ENCODE assay signal across 7 mouse cellular contexts in the genomic region with DNA sequence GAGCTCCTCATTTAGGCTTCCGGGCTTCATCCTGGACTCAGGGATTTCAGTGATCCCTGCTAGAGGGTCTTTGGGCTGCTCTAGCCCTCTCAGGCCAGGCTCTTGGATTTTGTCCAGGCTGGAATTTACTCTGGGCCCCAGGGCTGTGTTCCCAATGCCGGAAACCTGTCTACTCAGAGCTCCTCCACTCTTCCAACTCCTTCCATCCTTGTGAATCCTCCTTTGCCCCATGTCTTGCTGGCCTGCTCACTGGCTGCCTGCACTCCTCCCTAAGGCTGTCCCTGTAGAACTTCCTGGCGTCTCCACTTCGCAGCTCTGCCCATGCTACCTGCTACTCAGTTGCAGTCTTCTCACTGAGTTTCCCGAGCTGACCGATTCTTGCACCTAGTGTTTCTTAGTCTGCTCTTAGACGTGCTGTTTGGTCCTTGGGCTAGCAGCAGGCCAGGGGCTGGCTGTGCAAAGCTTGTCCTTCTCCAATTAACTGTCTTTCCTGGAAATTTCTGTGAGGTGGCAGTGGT. TPM values are rescaled to one million over a fixed set of nuclear protein-coding genes. Genes with fewer than 3 reads are reported as not detected.
A peak's percentile ranks its signal among the peaks of the same experiment; 100 is the strongest.
DNase-seq lines count a peak whose midpoint lies in the region; ATAC-seq and TF ChIP-seq lines count a peak whose summit lies in the region.

No protein-coding gene starts in this region.

- H3K36me3 ChIP-seq in lung, postnatal 0 days (ENCODE audit: insufficient read depth, low read length) = no peaks in the 10 kb centered on the region
- H3K36me3 ChIP-seq in embryonic facial prominence, embryonic 13.5 days = 0 out of 2 replicates have a peak, but pooled peaks cover 2% of the 10 kb centered on the region
- H3K36me3 ChIP-seq in hindbrain, embryonic 16.5 days (ENCODE audit: control insufficient read depth, insufficient read depth, low read length) = no peaks in the 10 kb centered on the region
- no peaks in the 10 kb centered on the region for H3K36me3 ChIP-seq in midbrain, embryonic 16.5 days (ENCODE audit: control insufficient read depth, insufficient read depth, low read length)

- TF ChIP-seq CTCF in lung, postnatal 0 days (IDR thresholded peaks at IDR 0.05) = no peak

- H3K27me3 ChIP-seq in lung, postnatal 0 days (replicated peaks; ENCODE audit: insufficient read depth, low read length) = no peaks in the 10 kb centered on the region
- H3K27me3 ChIP-seq in embryonic facial prominence, embryonic 13.5 days = no peaks in the 10 kb centered on the region
- no peaks in the 10 kb centered on the region for H3K27me3 ChIP-seq in hindbrain, embryonic 16.5 days (replicated peaks; ENCODE audit: control insufficient read depth, insufficient read depth, low read length)
- no peaks in the 10 kb centered on the region for H3K27me3 ChIP-seq in midbrain, embryonic 16.5 days (ENCODE audit: control insufficient read depth, insufficient read depth, low read depth, low read length)

- no peaks in the 10 kb centered on the region for H3K9me3 ChIP-seq in lung, postnatal 0 days (ENCODE audit: low read length)
- H3K9me3 ChIP-seq in embryonic facial prominence, embryonic 13.5 days = no peaks in the 10 kb centered on the region
- H3K9me3 ChIP-seq in hindbrain, embryonic 16.5 days (ENCODE audit: control insufficient read depth, low read length) = no peaks in the 10 kb centered on the region
- no peaks in the 10 kb centered on the region for H3K9me3 ChIP-seq in midbrain, embryonic 16.5 days (replicated peaks; ENCODE audit: control insufficient read depth, low read length, poor library complexity, severe bottlenecking)

- intact Hi-C loops in left cerebral cortex, postnatal 14 days (cut with DNase I) = loop anchor here (5.0 kb wide), 1 partner anchor 160 kb away; no protein-coding TSS in a partner anchor

- H3K27ac ChIP-seq in lung, postnatal 0 days (ENCODE audit: low read length) = peak overlapping the region; percentile 96
- H3K27ac ChIP-seq in embryonic facial prominence, embryonic 13.5 days = peak overlapping the region; percentile 65
- H3K27ac ChIP-seq in hindbrain, embryonic 16.5 days (ENCODE audit: low read depth, low read length) = peak overlapping the region; percentile 73; the same call in 1 of the 2 replicates
- no peak overlapping the region; the same call in 1 of the 2 replicates for H3K27ac ChIP-seq in midbrain, embryonic 16.5 days (ENCODE audit: low read length)

- under 1% methylated on average over 7 of the region's 7 CpGs for WGBS in lung, postnatal 0 days
- 8% methylated on average over 7 of the region's 7 CpGs for WGBS in embryonic facial prominence, embryonic 13.5 days
- 8% methylated on average over 7 of the region's 7 CpGs for WGBS in hindbrain, embryonic 16.5 days
- 5% methylated on average over 7 of the region's 7 CpGs for WGBS in midbrain, embryonic 16.5 days

- peak overlapping the region; percentile 78 for H3K4me2 ChIP-seq in lung, postnatal 0 days (replicated peaks; ENCODE audit: low read depth, low read length)
- H3K4me2 ChIP-seq in embryonic facial prominence, embryonic 13.5 days = peak overlapping the region; percentile 91
- peak overlapping the region; percentile 76 for H3K4me2 ChIP-seq in hindbrain, embryonic 16.5 days (ENCODE audit: low read length)
- peak overlapping the region; percentile 83 for H3K4me2 ChIP-seq in midbrain, embryonic 16.5 days (ENCODE audit: low read length)

- DNase-seq in lung, postnatal 0 days (ENCODE audit: low spot score) = no peak
- no peak for DNase-seq in lung, postnatal 25 days (ENCODE audit: low spot score)
- no peak for DNase-seq in left cerebral cortex, postnatal 14 days (ENCODE audit: low spot score in 2 of 2)
- DNase-seq in right cerebral cortex, postnatal 10 days (ENCODE audit: low spot score in 2 of 2) = no peak

- peaks cover 42% of the 10 kb centered on the region for H3K4me1 ChIP-seq in lung, postnatal 0 days (ENCODE audit: insufficient read depth, low read depth, low read length)
- H3K4me1 ChIP-seq in embryonic facial prominence, embryonic 13.5 days = peaks cover 57% of the 10 kb centered on the region
- peaks cover 24% of the 10 kb centered on the region for H3K4me1 ChIP-seq in hindbrain, embryonic 16.5 days (ENCODE audit: control insufficient read depth, insufficient read depth, low read depth, low read length)
- H3K4me1 ChIP-seq in midbrain, embryonic 16.5 days (ENCODE audit: control insufficient read depth, insufficient read depth, low read length) = peaks cover 25% of the 10 kb centered on the region

- H3K9ac ChIP-seq in lung, postnatal 0 days (replicated peaks; ENCODE audit: low read depth) = peak overlapping the region; percentile 77
- H3K9ac ChIP-seq in embryonic facial prominence, embryonic 13.5 days = peak overlapping the region; percentile 90
- peak overlapping the region; percentile 85 for H3K9ac ChIP-seq in hindbrain, embryonic 16.5 days (ENCODE audit: low read depth, low read length)
- H3K9ac ChIP-seq in midbrain, embryonic 16.5 days (ENCODE audit: low read depth, low read length) = peak overlapping the region; percentile 82

- no peak for ATAC-seq in lung, postnatal 0 days
- 0 out of 2 replicates have a peak, but pooled peaks have one; percentile 4 for ATAC-seq in embryonic facial prominence, embryonic 13.5 days (ENCODE audit: insufficient number of reproducible peaks, insufficient read depth, low FRiP score, low TSS enrichment, low read depth)
- ATAC-seq in hindbrain, embryonic 16.5 days = no peak; the same call in 1 of the 2 replicates
- ATAC-seq in midbrain, embryonic 16.5 days = no peak; the same call in 1 of the 2 replicates

- TF ChIP-seq EP300 in lung, postnatal 0 days (IDR thresholded peaks at IDR 0.05) = no peak

- H3K4me3 ChIP-seq in lung, postnatal 0 days (ENCODE audit: low read depth, low read length) = peak overlapping the region; percentile 81
- H3K4me3 ChIP-seq in embryonic facial prominence, embryonic 13.5 days = peak overlapping the region; percentile 94
- H3K4me3 ChIP-seq in hindbrain, embryonic 16.5 days (ENCODE audit: low read length) = peak overlapping the region; percentile 82
- peak overlapping the region; percentile 80 for H3K4me3 ChIP-seq in midbrain, embryonic 16.5 days (ENCODE audit: low read depth, low read length)

RNA-seq across cellular contexts. Expression of gene Map2k3, which starts 0.7 kb away (rescaled TPM):
- polyA plus RNA-seq in lung, postnatal 0 days (2015; fragmentation: Nextera tagmentation; extraction: Ambion mirVana) = 97.1 and 106 TPM in 2 replicates
- polyA plus RNA-seq in embryonic facial prominence, embryonic 13.5 days (2015; fragmentation: Nextera tagmentation; extraction: Ambion mirVana) = 92.1 and 92.2 TPM in 2 replicates
- polyA plus RNA-seq in hindbrain, embryonic 16.5 days (2015; fragmentation: Nextera tagmentation; extraction: Ambion mirVana) = 30.1 and 33.6 TPM in 2 replicates
- 27.1 and 29.5 TPM in 2 replicates for polyA plus RNA-seq in midbrain, embryonic 16.5 days (2015; fragmentation: Nextera tagmentation; extraction: Ambion mirVana)
- 10 to 100 TPM; 12.1 to 14.7 TPM for total RNA-seq in left cerebral cortex, postnatal 14 days (2021)

RNA-seq across cellular contexts. Expression of gene Natd1, which starts 18.0 kb away (rescaled TPM):
- 17.0 and 19.1 TPM in 2 replicates for polyA plus RNA-seq in lung, postnatal 0 days (2015; fragmentation: Nextera tagmentation; extraction: Ambion mirVana)
- polyA plus RNA-seq in embryonic facial prominence, embryonic 13.5 days (2015; fragmentation: Nextera tagmentation; extraction: Ambion mirVana) = 20.0 and 20.2 TPM in 2 replicates
- 24.5 and 28.0 TPM in 2 replicates for polyA plus RNA-seq in hindbrain, embryonic 16.5 days (2015; fragmentation: Nextera tagmentation; extraction: Ambion mirVana)
- 24.9 and 26.5 TPM in 2 replicates for polyA plus RNA-seq in midbrain, embryonic 16.5 days (2015; fragmentation: Nextera tagmentation; extraction: Ambion mirVana)
- total RNA-seq in left cerebral cortex, postnatal 14 days (2021) = 10 to 100 TPM; 10.6 to 11.8 TPM

RNA-seq across cellular contexts. Expression of gene Tmem11, which starts 53.5 kb away (rescaled TPM):
- polyA plus RNA-seq in lung, postnatal 0 days (2015; fragmentation: Nextera tagmentation; extraction: Ambion mirVana) = 45.3 and 48.4 TPM in 2 replicates
- 59.5 and 61.9 TPM in 2 replicates for polyA plus RNA-seq in embryonic facial prominence, embryonic 13.5 days (2015; fragmentation: Nextera tagmentation; extraction: Ambion mirVana)
- polyA plus RNA-seq in hindbrain, embryonic 16.5 days (2015; fragmentation: Nextera tagmentation; extraction: Ambion mirVana) = 58.9 and 62.1 TPM in 2 replicates
- polyA plus RNA-seq in midbrain, embryonic 16.5 days (2015; fragmentation: Nextera tagmentation; extraction: Ambion mirVana) = 53.5 and 54.5 TPM in 2 replicates
- 10 to 100 TPM; 24.7 to 27.0 TPM for total RNA-seq in left cerebral cortex, postnatal 14 days (2021)
